In genomic region chr1:186448841-186449650, GRCm38 (mm10) we compare ENCODE assay signal across 8 mouse cellular contexts.
DNase-seq lines count a peak whose midpoint lies in the region; ATAC-seq lines count a peak whose summit lies in the region.

No protein-coding gene starts in this region.

- no peak overlapping the region for H3K4me2 ChIP-seq in embryonic facial prominence, embryonic 11.5 days (ENCODE audit: low read depth, low read length)
- no peak overlapping the region for H3K4me2 ChIP-seq in kidney, embryonic 15.5 days
- peak overlapping the region; percentile 19; the same call in 1 of the 2 replicates for H3K4me2 ChIP-seq in stomach, embryonic 16.5 days (ENCODE audit: low read depth, low read length)

- H3K27ac ChIP-seq in embryonic facial prominence, embryonic 11.5 days (replicated peaks; ENCODE audit: low read depth, low read length) = peak overlapping the region; percentile 77
- H3K27ac ChIP-seq in kidney, embryonic 15.5 days = peak overlapping the region; percentile 45; the same call in 1 of the 2 replicates
- H3K27ac ChIP-seq in stomach, embryonic 16.5 days (ENCODE audit: low read length) = peak overlapping the region; percentile 83

- peak overlapping the region; percentile 18; the same call in 1 of the 2 replicates for H3K9ac ChIP-seq in embryonic facial prominence, embryonic 11.5 days (replicated peaks; ENCODE audit: low read length)
- no peak overlapping the region for H3K9ac ChIP-seq in kidney, embryonic 15.5 days
- H3K9ac ChIP-seq in stomach, embryonic 16.5 days (ENCODE audit: low read length) = no peak overlapping the region

- ATAC-seq in embryonic facial prominence, embryonic 11.5 days (replicated peaks; ENCODE audit: insufficient number of reproducible peaks, low FRiP score, low TSS enrichment, low read depth) = peak; percentile 70; the same call in 1 of the 2 replicates
- no peak for ATAC-seq in kidney, embryonic 15.5 days (replicated peaks; ENCODE audit: low FRiP score)
- peak; percentile 33; the same call in 1 of the 2 replicates for ATAC-seq in stomach, embryonic 16.5 days (ENCODE audit: insufficient read depth, low FRiP score)
- ATAC-seq in CD4-positive, CD25-positive, alpha-beta regulatory T cell, adult 4 months = no peak

- H3K9me3 ChIP-seq in embryonic facial prominence, embryonic 11.5 days (replicated peaks; ENCODE audit: control insufficient read depth, low read length) = no peaks in the 10 kb centered on the region
- H3K9me3 ChIP-seq in kidney, embryonic 15.5 days (replicated peaks) = no peaks in the 10 kb centered on the region
- no peaks in the 10 kb centered on the region for H3K9me3 ChIP-seq in stomach, embryonic 16.5 days (replicated peaks; ENCODE audit: control insufficient read depth, low read length)

- 18% methylated on average over 16 of the region's 16 CpGs for WGBS in embryonic facial prominence, embryonic 11.5 days
- WGBS in kidney, embryonic 15.5 days = 39% methylated on average over 16 of the region's 16 CpGs
- 30% methylated on average over 16 of the region's 16 CpGs for whole genome bisulfite sequencing in stomach, embryonic 16.5 days

- H3K27me3 ChIP-seq in embryonic facial prominence, embryonic 11.5 days (ENCODE audit: control insufficient read depth, insufficient read depth, low read length) = no peaks in the 10 kb centered on the region
- no peaks in the 10 kb centered on the region for H3K27me3 ChIP-seq in kidney, embryonic 15.5 days
- no peaks in the 10 kb centered on the region for H3K27me3 ChIP-seq in stomach, embryonic 16.5 days (ENCODE audit: control insufficient read depth, insufficient read depth, low read length)

- no peaks in the 10 kb centered on the region for H3K4me1 ChIP-seq in embryonic facial prominence, embryonic 11.5 days (ENCODE audit: control insufficient read depth, insufficient read depth, low read length)
- H3K4me1 ChIP-seq in kidney, embryonic 15.5 days = peaks cover 8% of the 10 kb centered on the region
- H3K4me1 ChIP-seq in stomach, embryonic 16.5 days (ENCODE audit: control insufficient read depth, insufficient read depth, low read length) = peaks cover 14% of the 10 kb centered on the region

- no peaks in the 10 kb centered on the region for H3K36me3 ChIP-seq in embryonic facial prominence, embryonic 11.5 days (replicated peaks; ENCODE audit: control insufficient read depth, insufficient read depth, low read depth, low read length)
- no peaks in the 10 kb centered on the region for H3K36me3 ChIP-seq in kidney, embryonic 15.5 days
- H3K36me3 ChIP-seq in stomach, embryonic 16.5 days (ENCODE audit: control insufficient read depth, insufficient read depth, low read length) = no peaks in the 10 kb centered on the region

- DNase-seq in adrenal gland, postnatal 14 days = peak; percentile 14
- DNase-seq in adrenal gland, postnatal 4 days (ENCODE audit: low spot score in 2 of 2) = no peak
- peak; percentile 96 for DNase-seq in 3T3-L1 (ENCODE audit: low read depth, low spot score)
- peak; percentile 79 for DNase-seq in embryonic facial prominence, embryonic 11.5 days (ENCODE audit: low spot score)
- DNase-seq in right cerebral cortex, postnatal 36 days (ENCODE audit: low spot score in 2 of 2) = no peak

- H3K4me3 ChIP-seq in embryonic facial prominence, embryonic 11.5 days (ENCODE audit: low read depth, low read length) = no peak overlapping the region
- H3K4me3 ChIP-seq in kidney, embryonic 15.5 days (replicated peaks) = no peak overlapping the region
- H3K4me3 ChIP-seq in stomach, embryonic 16.5 days (replicated peaks; ENCODE audit: low read length) = no peak overlapping the region

Comparison
In these comparisons a context has a peak if more than half of its experiments do, and no peak if none do; other contexts are left out.
1. DNase-seq: peak in adrenal gland, postnatal 14 days (single experiment), 3T3-L1 (single experiment) and embryonic facial prominence, embryonic 11.5 days (single experiment); none in adrenal gland, postnatal 4 days (0 of 2) and right cerebral cortex, postnatal 36 days (0 of 2).
2. ATAC-seq: peak in embryonic facial prominence, embryonic 11.5 days (single experiment) and stomach, embryonic 16.5 days (single experiment); none in kidney, embryonic 15.5 days (single experiment) and CD4-positive, CD25-positive, alpha-beta regulatory T cell, adult 4 months (single experiment).
3. Peak in every context shown above with its lines, with median percentiles within 50 percentile points of each other: H3K27ac ChIP-seq.